In genomic region chr3:51230146-51230835, GRCm38 (mm10) we compare ENCODE assay signal across 15 mouse cellular contexts. TPM values are rescaled to one million over a fixed set of nuclear protein-coding genes. Genes with fewer than 3 reads are reported as not detected.
DNase-seq lines count a peak whose midpoint lies in the region; ATAC-seq and TF ChIP-seq lines count a peak whose summit lies in the region.
"Had no signal": no experiment of that assay in that cellular context is flagged by ENCODE, and none has a peak within 500 bp of the region (broad histone marks: within the 10 kb centered on the region; RNA-seq: fewer than 3 reads in every experiment).

No protein-coding gene starts in this region.

- H3K4me3 ChIP-seq in lung, embryonic 14.5 days (ENCODE audit: low read depth, low read length): no peak overlapping the region
- H3K4me3 ChIP-seq in liver, embryonic 15.5 days (replicated peaks): peak overlapping the region; percentile 35
- H3K4me3 ChIP-seq in stomach, embryonic 16.5 days (replicated peaks; ENCODE audit: low read length): no peak overlapping the region
- H3K4me3 ChIP-seq: left cerebral cortex, adult 2 months had no signal

- H3K36me3 ChIP-seq in lung, embryonic 14.5 days (ENCODE audit: insufficient read depth): no peaks in the 10 kb centered on the region
- peaks cover 34% of the 10 kb centered on the region for H3K36me3 ChIP-seq in liver, embryonic 15.5 days (replicated peaks)
- H3K36me3 ChIP-seq in stomach, embryonic 16.5 days (ENCODE audit: control insufficient read depth, insufficient read depth, low read length): no peaks in the 10 kb centered on the region

- ATAC-seq in lung, embryonic 14.5 days (ENCODE audit: insufficient read depth): no peak
- ATAC-seq in erythroblast, adult 5-6 weeks (replicated peaks; ENCODE audit: low FRiP score, poor library complexity, severe bottlenecking): peak; percentile 79
- peak; percentile 90 for ATAC-seq in liver, embryonic 15.5 days (ENCODE audit: insufficient read depth)
- no peak for ATAC-seq in stomach, embryonic 16.5 days (ENCODE audit: insufficient read depth, low FRiP score)
- ATAC-seq: forebrain, embryonic 16.5 days; hindbrain, embryonic 16.5 days; midbrain, embryonic 16.5 days had no signal

- peaks cover 12% of the 10 kb centered on the region for H3K4me1 ChIP-seq in lung, embryonic 14.5 days (ENCODE audit: insufficient read depth)
- H3K4me1 ChIP-seq in liver, embryonic 15.5 days (replicated peaks): peaks cover 95% of the 10 kb centered on the region
- H3K4me1 ChIP-seq in stomach, embryonic 16.5 days (ENCODE audit: control insufficient read depth, insufficient read depth, low read length): peaks cover 25% of the 10 kb centered on the region; the same call in 1 of the 2 replicates

- DNase-seq in lung, embryonic 14.5 days: no peak
- DNase-seq in lung, postnatal 25 days (ENCODE audit: low spot score): no peak
- no peak for DNase-seq in urinary bladder, adult 18-20 months (ENCODE audit: low spot score in 2 of 2)
- no peak for DNase-seq in urinary bladder, postnatal 10 days (ENCODE audit: low spot score)
- DNase-seq in layer of hippocampus, adult 9-11 months: no peak
- DNase-seq: cerebellum, postnatal 10 days; kidney, postnatal 10 days; right cerebral cortex, adult 18-20 months had no signal

- no peaks in the 10 kb centered on the region for H3K27me3 ChIP-seq in lung, embryonic 14.5 days (ENCODE audit: insufficient read depth, low read length)
- H3K27me3 ChIP-seq in liver, embryonic 15.5 days: no peaks in the 10 kb centered on the region
- H3K27me3 ChIP-seq in stomach, embryonic 16.5 days (ENCODE audit: control insufficient read depth, insufficient read depth, low read length): no peaks in the 10 kb centered on the region

- H3K4me2 ChIP-seq in lung, embryonic 14.5 days: no peak overlapping the region; the same call in 1 of the 2 replicates
- H3K4me2 ChIP-seq in liver, embryonic 15.5 days: peak overlapping the region; percentile 92
- H3K4me2 ChIP-seq in stomach, embryonic 16.5 days (ENCODE audit: low read depth, low read length): no peak overlapping the region

- peak overlapping the region; percentile 47; the same call in 1 of the 2 replicates for H3K27ac ChIP-seq in lung, embryonic 14.5 days (ENCODE audit: low read depth)
- H3K27ac ChIP-seq in liver, embryonic 15.5 days (replicated peaks): peak overlapping the region; percentile 99
- peak overlapping the region; percentile 46 for H3K27ac ChIP-seq in stomach, embryonic 16.5 days (ENCODE audit: low read length)
- H3K27ac ChIP-seq: left cerebral cortex, adult 2 months had no signal

- no peaks in the 10 kb centered on the region for H3K9me3 ChIP-seq in lung, embryonic 14.5 days (ENCODE audit: low read depth, low read length)
- H3K9me3 ChIP-seq in liver, embryonic 15.5 days (replicated peaks): no peaks in the 10 kb centered on the region
- H3K9me3 ChIP-seq in stomach, embryonic 16.5 days (replicated peaks; ENCODE audit: control insufficient read depth, low read length): no peaks in the 10 kb centered on the region

- 79% methylated on average over 6 of the region's 6 CpGs for WGBS in lung, embryonic 14.5 days
- 28% methylated on average over 6 of the region's 6 CpGs for WGBS in liver, embryonic 15.5 days (ENCODE audit: insufficient replicate concordance)
- 88% methylated on average over 6 of the region's 6 CpGs for WGBS in stomach, embryonic 16.5 days

- no peak overlapping the region for H3K9ac ChIP-seq in lung, embryonic 14.5 days
- peak overlapping the region; percentile 49 for H3K9ac ChIP-seq in liver, embryonic 15.5 days
- H3K9ac ChIP-seq in stomach, embryonic 16.5 days (ENCODE audit: low read length): no peak overlapping the region

- TF ChIP-seq CTCF in lung, embryonic 14.5 days (IDR thresholded peaks at IDR 0.05; ENCODE audit: low read depth): no peak

RNA-seq across cellular contexts. Expression of gene Noct, which starts 6.0 kb away (rescaled TPM):
- polyA plus RNA-seq in lung, embryonic 14.5 days (2014; fragmentation: Nextera tagmentation; extraction: Ambion mirVana): 7.6 and 8.9 TPM in 2 replicates
- 39.6 and 43.5 TPM in 2 replicates for total RNA-seq in erythroblast, adult 5-6 weeks (2015; ENCODE audit: low replicate concordance)
- total RNA-seq in erythroblast, adult 5-6 weeks (2017; ENCODE audit: low replicate concordance): 27.3 and 31.4 TPM in 2 replicates
- polyA plus RNA-seq in liver, embryonic 15.5 days (2015; fragmentation: Nextera tagmentation; extraction: Ambion mirVana): 22.0 and 24.2 TPM in 2 replicates
- 5.7 and 6.3 TPM in 2 replicates for polyA plus RNA-seq in stomach, embryonic 16.5 days (2015; fragmentation: Nextera tagmentation; extraction: Ambion mirVana)

Comparison
In these comparisons a context has a peak if more than half of its experiments do, and no peak if none do; other contexts are left out.
1. ATAC-seq: peak in erythroblast, adult 5-6 weeks (single experiment) and liver, embryonic 15.5 days (single experiment); none in lung, embryonic 14.5 days (single experiment) and stomach, embryonic 16.5 days (single experiment).
2. H3K27ac ChIP-seq: peak in every context shown above with its lines; median percentile 99 in liver, embryonic 15.5 days; 47 in lung, embryonic 14.5 days; 46 in stomach, embryonic 16.5 days.